Mouse (Mus musculus): ENCODE data around the gene Immp2l.

DNA sequence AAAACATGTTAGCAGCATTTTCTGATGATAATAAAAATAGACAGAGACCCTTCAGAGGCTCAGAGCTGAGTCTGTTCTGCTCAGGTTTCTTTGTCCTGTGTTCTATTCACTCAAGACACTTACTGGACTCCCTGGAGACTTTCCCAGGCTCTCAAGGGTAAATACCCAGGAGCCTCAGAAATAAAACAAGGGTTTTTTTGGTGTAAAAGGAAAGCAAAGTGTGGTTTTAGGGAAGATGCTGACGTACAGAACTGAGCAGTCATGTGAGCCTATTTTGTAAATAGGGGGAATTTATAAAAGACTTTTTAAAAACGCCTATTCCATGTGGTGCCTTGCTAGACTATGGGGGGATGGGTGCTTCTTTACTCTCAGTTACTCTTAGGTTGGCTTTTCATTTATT lies 502.8 kb downstream of the Immp2l start:
- TF ChIP-seq CTCF (IDR thresholded peaks at IDR 0.05; ENCODE audit: low read depth): no peak
- no peak for TF ChIP-seq EP300 (IDR thresholded peaks at IDR 0.05; ENCODE audit: low read depth)

Measured in liver, embryonic 14.5 days (tissue).